In genomic region chr2:147178091-147179059, GRCm38 (mm10) we compare ENCODE assay signal across 8 mouse cellular contexts. TPM values are rescaled to one million over a fixed set of nuclear protein-coding genes. Genes with fewer than 3 reads are reported as not detected.
DNase-seq lines count a peak whose midpoint lies in the region; ATAC-seq and TF ChIP-seq lines count a peak whose summit lies in the region.

No protein-coding gene starts in this region.

- peak; percentile 48; the same call in 1 of the 2 replicates for ATAC-seq in liver, embryonic 12.5 days
- ATAC-seq in stomach, postnatal 0 days (ENCODE audit: low FRiP score, low TSS enrichment), result peak; percentile 72

- no peak for TF ChIP-seq EP300 in stomach, postnatal 0 days (optimal IDR thresholded peaks at IDR 0.05)

- H3K27me3 ChIP-seq in liver, embryonic 12.5 days (replicated peaks), result peaks cover 88% of the 10 kb centered on the region
- peaks cover 5% of the 10 kb centered on the region for H3K27me3 ChIP-seq in myocyte (ENCODE audit: control insufficient read depth, insufficient read depth, insufficient read length)
- H3K27me3 ChIP-seq in stomach, postnatal 0 days (ENCODE audit: control insufficient read depth, insufficient read depth, low read length), result peaks cover 14% of the 10 kb centered on the region; the same call in 1 of the 2 replicates

- H3K4me1 ChIP-seq in liver, embryonic 12.5 days, result peaks cover 12% of the 10 kb centered on the region
- no peaks in the 10 kb centered on the region for H3K4me1 ChIP-seq in stomach, postnatal 0 days (replicated peaks; ENCODE audit: control insufficient read depth, insufficient read depth)

- peak overlapping the region; percentile 63 for H3K4me2 ChIP-seq in liver, embryonic 12.5 days
- peak overlapping the region; percentile 87 for H3K4me2 ChIP-seq in myocyte (ENCODE audit: low read depth)
- peak overlapping the region; percentile 50 for H3K4me2 ChIP-seq in stomach, postnatal 0 days (replicated peaks; ENCODE audit: low read depth)

- no peaks in the 10 kb centered on the region for H3K79me2 ChIP-seq in myocyte (ENCODE audit: control insufficient read depth, insufficient read depth)

- 2% methylated on average over 39 of the region's 39 CpGs for WGBS in liver, embryonic 12.5 days (ENCODE audit: insufficient replicate concordance)
- WGBS in stomach, postnatal 0 days, result 2% methylated on average over 39 of the region's 39 CpGs

- peak overlapping the region; percentile 35 for H3K4me3 ChIP-seq in liver, embryonic 12.5 days
- peak overlapping the region; percentile 22 for H3K4me3 ChIP-seq in myocyte
- H3K4me3 ChIP-seq in stomach, postnatal 0 days (ENCODE audit: low read depth, low read length), result peak overlapping the region; percentile 33

- H3K36me3 ChIP-seq in liver, embryonic 12.5 days, result no peaks in the 10 kb centered on the region
- no peaks in the 10 kb centered on the region for H3K36me3 ChIP-seq in myocyte (ENCODE audit: control insufficient read depth, insufficient read depth)
- no peaks in the 10 kb centered on the region for H3K36me3 ChIP-seq in stomach, postnatal 0 days (ENCODE audit: control insufficient read depth, insufficient read depth, low read length)

- peak; percentile 74 for TF ChIP-seq CTCF in stomach, postnatal 0 days (IDR thresholded peaks at IDR 0.05; ENCODE audit: low read depth)

- DNase-seq in 416B (ENCODE audit: low read depth) (peak; percentile 64), ZHBTc4 (ENCODE audit: low read depth, low spot score) (peak; percentile 92)
- peak; percentile 80 for DNase-seq in embryo, embryonic 10 days (ENCODE audit: low spot score)
- peak; percentile 40 to 67 for DNase-seq in heart, adult 18-20 months
- peak; percentile 61 for DNase-seq in kidney, adult 18-20 months
- DNase-seq in stomach, postnatal 0 days (ENCODE audit: low spot score), result peak; percentile 72

- no peaks in the 10 kb centered on the region for H3K9me3 ChIP-seq in liver, embryonic 12.5 days (replicated peaks)
- H3K9me3 ChIP-seq in stomach, postnatal 0 days (ENCODE audit: control insufficient read depth, low read length), result no peaks in the 10 kb centered on the region

- TF ChIP-seq POLR2A in myocyte (IDR thresholded peaks at IDR 0.05; ENCODE audit: insufficient read length, low read depth), result no peak

- no peak overlapping the region for H3K27ac ChIP-seq in liver, embryonic 12.5 days
- H3K27ac ChIP-seq in stomach, postnatal 0 days (replicated peaks), result no peak overlapping the region

- H3K9ac ChIP-seq in liver, embryonic 12.5 days, result no peak overlapping the region
- no peak overlapping the region for H3K9ac ChIP-seq in stomach, postnatal 0 days (ENCODE audit: low read length)

- no peak overlapping the region for H3ac ChIP-seq in myocyte (ENCODE audit: control insufficient read depth, insufficient read length)

TF ChIP-seq in myocyte, 11 proteins besides CTCF, POLR2A, EP300 and RAD21:
- TF ChIP-seq USF1 (IDR thresholded peaks at IDR 0.05; ENCODE audit: low read depth), result no peak
- TF ChIP-seq SRF (IDR thresholded peaks at IDR 0.05; ENCODE audit: control insufficient read depth, insufficient read length, low read depth), result no peak
- no peak for TF ChIP-seq TCF3 (IDR thresholded peaks at IDR 0.05; ENCODE audit: insufficient read length, low read depth)
- TF ChIP-seq TCF12 (IDR thresholded peaks at IDR 0.05; ENCODE audit: insufficient read depth, poor library complexity, severe bottlenecking), result no peak
- TF ChIP-seq CEBPB (IDR thresholded peaks at IDR 0.05; ENCODE audit: insufficient read depth, poor library complexity, severe bottlenecking), result no peak
- no peak for TF ChIP-seq POLR2AphosphoS2 (IDR thresholded peaks at IDR 0.05; ENCODE audit: insufficient read length, low read depth)

RNA-seq across cellular contexts. Expression of gene Nkx2-2, which starts 15.7 kb away (rescaled TPM):
- total RNA-seq in heart, adult 18-20 months (2021), result not detected
- polyA plus RNA-seq in liver, embryonic 12.5 days (2016; fragmentation: Nextera tagmentation; extraction: Ambion mirVana), result not detected in 2 replicates
- polyA plus RNA-seq in myocyte (2012; fragmentation: generic; extraction: Trizol), result not detected
- polyA plus RNA-seq in stomach, postnatal 0 days (2015; fragmentation: Nextera tagmentation; extraction: Ambion mirVana), result 0.47 and 0.64 TPM in 2 replicates
